Mouse (Mus musculus) layer of hippocampus, postnatal 36 days (tissue): ENCODE measurements around the gene Surf4. TPM values are rescaled to one million over a fixed set of nuclear protein-coding genes. Genes with fewer than 3 reads are reported as not detected.
"Not testable (repeated sequence)": the region's sequence is repeated elsewhere in the genome, so short reads cannot be mapped to it uniquely, and the experiment has no call there.

Experiments used
- DNase-seq, 2 experiments: peaks; one replicate each; pipeline ENCODE4 v3.0.0; 2022
- total RNA-seq, 2 experiments: library from RNA; stranded (reverse); gene quantifications; 2 replicates each; pipeline ENCODE4 v1.2.3; 2021

Gene Surf4
- total RNA-seq, 2 experiments from 2014 or later, result 59.0 to 59.6 TPM

DNA sequence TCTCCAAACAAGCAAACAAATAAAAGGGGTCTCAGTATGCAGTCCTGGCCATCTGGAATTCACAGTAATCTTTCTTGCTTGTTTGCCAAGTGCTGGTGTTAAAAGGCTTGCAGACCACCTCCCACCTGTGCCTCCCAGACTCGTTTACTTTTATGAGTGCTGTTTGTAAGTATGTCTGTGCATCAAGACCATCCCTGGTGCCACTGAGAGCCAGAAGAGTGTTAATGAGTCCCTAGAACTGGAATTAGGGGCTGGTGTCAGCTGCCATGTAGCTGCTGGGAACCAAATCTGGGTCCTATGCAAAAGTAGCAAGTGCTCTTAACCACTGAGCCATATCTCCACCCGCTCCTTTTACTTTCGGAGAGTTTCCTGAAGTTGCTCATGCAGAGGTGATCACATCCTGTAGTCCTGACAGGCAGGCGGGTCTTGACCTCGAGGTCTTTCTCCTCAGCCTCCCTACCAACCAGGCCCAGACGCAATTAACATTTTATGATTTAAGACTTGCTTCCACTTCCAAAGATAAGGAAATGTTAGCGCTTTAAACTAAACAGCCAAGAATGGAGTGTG lies 31.8 kb downstream of the Surf4 start:
- no peak for DNase-seq

DNA sequence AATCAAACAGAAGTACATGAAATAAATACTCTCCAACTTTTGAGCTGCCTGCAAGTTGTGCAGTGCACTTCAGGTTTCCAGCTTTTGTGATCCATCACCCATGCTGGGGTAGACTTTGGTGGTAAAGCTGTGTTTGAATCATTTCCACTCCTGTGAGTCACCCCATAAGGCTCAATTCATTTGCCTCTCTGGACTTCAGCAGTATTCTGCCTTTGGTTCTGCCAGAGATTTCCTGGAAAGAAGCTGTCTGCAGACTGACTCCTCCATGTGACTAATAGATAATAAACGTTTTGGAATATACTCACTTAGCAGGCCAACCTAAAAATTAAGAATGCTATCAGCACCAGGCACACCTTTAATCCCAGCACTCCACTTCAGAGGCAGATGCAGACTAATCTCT lies 33.0 kb downstream of the Surf4 start:
- no peak for DNase-seq

DNA sequence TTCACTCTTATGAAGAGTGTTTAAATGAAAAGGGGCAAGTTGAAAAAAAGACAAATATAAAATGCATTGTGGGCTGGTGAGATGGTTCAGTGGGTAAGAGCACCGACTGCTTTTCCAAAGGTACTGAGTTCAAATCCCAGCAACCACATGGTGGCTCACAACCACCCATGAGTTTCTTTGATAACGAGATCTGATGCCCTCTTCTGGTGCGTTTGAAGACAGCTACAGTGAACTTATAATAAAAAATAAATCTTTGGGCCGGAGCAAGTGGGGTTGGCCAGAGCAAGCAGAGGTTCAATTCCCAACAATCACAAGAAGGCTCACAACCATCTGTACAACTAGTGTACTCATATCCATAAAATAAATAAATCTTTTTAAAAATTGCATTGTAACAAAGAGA lies 37.8 kb downstream of the Surf4 start:
- no peak for DNase-seq

DNA sequence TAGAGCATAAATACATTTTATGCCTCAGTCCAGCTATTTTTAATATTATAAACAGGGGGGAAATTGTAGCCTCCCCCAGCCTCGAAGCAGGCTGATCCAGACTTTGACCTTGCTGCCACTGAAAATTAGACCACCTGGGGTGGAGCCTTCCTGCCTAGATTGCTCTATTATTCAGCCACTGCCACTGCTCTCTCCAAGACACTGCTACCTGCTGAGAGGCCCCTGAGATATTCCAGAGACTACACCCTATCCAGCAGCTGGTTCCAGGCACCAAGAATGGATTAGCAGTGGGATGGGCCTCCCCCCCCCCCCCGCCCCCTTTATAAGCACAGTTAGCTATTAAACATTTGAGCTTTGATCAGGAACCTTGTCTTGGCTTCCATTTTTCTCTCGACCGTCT lies 47.6 kb downstream of the Surf4 start:
- DNase-seq, result not testable (repeated sequence)

DNA sequence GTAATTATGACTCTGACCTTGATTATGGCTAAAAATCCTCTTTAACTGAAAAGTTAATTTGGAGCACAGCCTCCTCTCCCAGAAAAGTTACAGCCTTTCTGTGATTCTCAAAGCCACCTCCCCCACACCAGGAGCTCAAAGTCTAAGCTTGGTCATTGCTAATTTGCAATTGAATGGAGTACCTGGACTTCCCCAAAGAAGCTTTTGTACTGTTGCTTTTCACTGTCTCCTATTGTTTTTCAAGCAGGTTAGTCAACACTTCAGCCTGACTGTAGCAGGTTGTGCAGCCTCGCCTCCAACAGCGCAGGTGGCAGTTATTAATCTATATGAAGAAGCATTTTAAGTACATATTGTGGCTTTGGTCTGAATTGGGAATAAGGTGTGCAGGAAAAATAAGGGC lies 48.2 kb downstream of the Surf4 start:
- DNase-seq, result not testable (repeated sequence)

DNA sequence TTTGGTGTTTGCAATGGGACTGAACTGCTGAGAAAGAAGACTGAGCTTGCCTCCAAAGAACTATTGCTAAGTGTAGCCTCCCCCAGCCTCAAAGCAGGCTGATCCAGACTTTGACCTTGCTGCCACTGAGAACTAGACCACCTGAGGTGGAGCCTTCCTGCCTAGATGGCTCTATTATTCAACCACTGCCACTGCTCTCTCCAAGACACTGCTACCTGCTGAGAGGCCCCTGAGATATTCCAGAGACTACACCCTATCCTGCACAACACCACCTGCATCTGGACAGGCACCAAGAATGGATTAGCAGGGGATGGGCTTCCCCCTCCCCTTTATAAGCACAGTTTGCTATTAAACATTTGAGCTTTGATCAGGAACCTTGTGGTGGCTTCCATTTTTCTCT lies 55.2 kb downstream of the Surf4 start:
- DNase-seq, result no peak

DNA sequence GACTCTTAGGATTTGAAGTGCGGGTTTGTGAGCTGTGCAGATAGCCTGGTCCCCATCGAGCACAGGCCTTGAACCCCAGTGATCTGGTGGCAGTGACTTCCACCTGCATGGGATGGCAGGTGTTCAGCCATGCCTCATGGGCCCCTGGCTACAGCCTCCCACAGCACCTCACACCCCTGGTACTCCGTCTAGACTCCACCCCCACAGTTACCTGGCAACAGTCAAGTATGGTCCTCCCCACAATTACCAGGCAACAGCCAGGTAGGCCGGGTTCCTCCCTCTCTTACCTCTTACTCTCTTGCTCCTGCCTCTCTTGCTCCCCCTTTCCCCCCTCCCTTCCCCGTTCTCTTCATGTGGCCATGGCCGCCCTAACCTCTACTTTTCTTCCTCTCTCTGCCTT lies 63.1 kb downstream of the Surf4 start:
- DNase-seq, result no peak

Other genes with a start within 250 kb of the Surf4 start
- gene Abo, start 68.9 kb downstream of the Surf4 start, total RNA-seq, result not detected
- 10 to 100 TPM; 24.5 to 25.6 TPM for gene Surf6, start 31.0 kb downstream of the Surf4 start, total RNA-seq
- gene Med22, start 23.3 kb downstream of the Surf4 start, total RNA-seq, result 10 to 100 TPM; 47.8 to 52.6 TPM
- 100 to 1,000 TPM; 242 to 247 TPM for gene Rpl7a, start 23.2 kb downstream of the Surf4 start, total RNA-seq
- gene Surf2, start 17.6 kb downstream of the Surf4 start, total RNA-seq, result 10 to 100 TPM; 34.4 to 34.5 TPM
- 10 to 100 TPM; 93.3 to 97.0 TPM for gene Surf1, start 17.4 kb downstream of the Surf4 start, total RNA-seq
- under 1 TPM in 1 of 2 experiments, not detected in 1; 0.46 TPM for gene Stkld1, start 119 bp upstream of the Surf4 start, total RNA-seq
- gene Rexo4, start 30.5 kb upstream of the Surf4 start, total RNA-seq, result 10 to 100 TPM; 64.8 to 74.5 TPM
- 1 to 10 TPM in 1 of 2 experiments, under 1 TPM in 1; 0.71 to 1.7 TPM for gene Adamts13, start 39.5 kb upstream of the Surf4 start, total RNA-seq
- gene Cacfd1, start 76.0 kb upstream of the Surf4 start, total RNA-seq, result 10 to 100 TPM; 42.8 to 46.6 TPM
- gene Slc2a6, start 94.1 kb upstream of the Surf4 start, total RNA-seq, result 10 to 100 TPM; 40.1 to 44.9 TPM
- gene Mymk, start 138.3 kb upstream of the Surf4 start, total RNA-seq, result under 1 TPM; 0.46 to 0.77 TPM
- gene Adamtsl2, start 145.5 kb upstream of the Surf4 start, total RNA-seq, result 10 to 100 TPM; 10.5 to 12.3 TPM
- gene Fam163b, start 208.6 kb upstream of the Surf4 start, total RNA-seq, result 100 to 1,000 TPM; 107 to 130 TPM
- under 1 TPM; 0.25 to 0.48 TPM for gene Dbh, start 231.3 kb upstream of the Surf4 start, total RNA-seq